Mouse (Mus musculus) heart, adult 2 months (tissue): ENCODE results near the gene Efcab6. TPM values are rescaled to one million over a fixed set of nuclear protein-coding genes. Genes with fewer than 3 reads are reported as not detected.

Source experiments
- DNase-seq, 2 experiments: peaks; one replicate each; pipeline ENCODE4 v3.0.0; 2021
- H3K27ac ChIP-seq: fragments of 200-600 bp; 2 replicates; pipeline ENCODE4 v1.8.1; 2022
- H3K27me3 ChIP-seq: fragments of 200-500 bp; 2 replicates; pipeline ENCODE4 v1.6.1; 2012; ENCODE audit warnings: mild to moderate bottlenecking, low read length, inconsistent platforms, mixed read lengths; ENCODE audit not compliant: control insufficient read depth, insufficient read depth
- H3K36me3 ChIP-seq: fragments of 200-500 bp; 2 replicates; pipeline ENCODE4 v1.6.1; 2012; ENCODE audit warnings: low read length, inconsistent platforms; ENCODE audit not compliant: control insufficient read depth, insufficient read depth
- H3K4me1 ChIP-seq: fragments of 200-500 bp; 2 replicates; pipeline ENCODE4 v1.6.1; 2011; ENCODE audit warnings: low read length; ENCODE audit not compliant: control insufficient read depth, insufficient read depth
- H3K4me3 ChIP-seq: fragments of 200-600 bp; 2 replicates; pipeline ENCODE4 v1.8.1; 2022
- H3K79me2 ChIP-seq: fragments of 200-500 bp; replicated peaks from 2 replicates; pipeline ENCODE4 v1.6.1; 2012; ENCODE audit warnings: mild to moderate bottlenecking, inconsistent platforms, low read length, moderate library complexity, mixed read lengths; ENCODE audit not compliant: control insufficient read depth, insufficient read depth
- H3K9ac ChIP-seq: fragments of 200-500 bp; 2 replicates; pipeline ENCODE4 v1.6.1; 2012; ENCODE audit warnings: low read depth, mild to moderate bottlenecking, control low read depth, inconsistent platforms, low read length, mixed read lengths
- CTCF ChIP-seq: fragments of 200-600 bp; IDR thresholded peaks from 2 replicates; pipeline ENCODE4 v1.8.1; 2022; ENCODE audit warnings: antibody characterized with exemption, mild to moderate bottlenecking, moderate library complexity
- EP300 ChIP-seq: fragments of 200-500 bp; IDR thresholded peaks from 2 replicates; pipeline ENCODE4 v1.6.1; 2011; ENCODE audit warnings: low read depth, low read length, control low read depth; ENCODE audit not compliant: insufficient read depth
- POLR2A ChIP-seq: fragments of 200-500 bp; IDR thresholded peaks from 2 replicates; pipeline ENCODE4 v1.6.1; 2011; ENCODE audit warnings: mild to moderate bottlenecking, low read depth, low read length, control low read depth; ENCODE audit not compliant: insufficient read depth
- WGBS: fragments of 180-500 bp; shearing (Covaris S2); methylation state at CpG from one replicate; pipeline ENCODE4 v1.1.7; 2018; 5-methylcytosine and 5-hydroxymethylcytosine counted together
- intact Hi-C: fragments of 180-260 bp; cut with DNase I; formaldehyde crosslinking; loops from one replicate; pipeline ENCODE4 v1.15.1; 2025
- polyA plus RNA-seq: library from polyadenylated mRNA; depleted of rRNA; stranded (reverse); fragments of >200 nt; gene quantifications from 2 replicates; pipeline ENCODE4 v1.2.3, GENCODE M21; 2012
- total RNA-seq, 2 experiments: library from RNA; stranded (reverse); gene quantifications; 2 replicates each; pipeline ENCODE4 v1.2.3; 2021

Gene Efcab6
- total and polyA plus RNA-seq, 3 experiments: 0.18 TPM; not detected in 2

GRCm38 (mm10) chr15:84004306-84004705 is 60.9 kb downstream of the Efcab6 start:
- Histone ChIP-seq H3K4me1 (no peaks in the 10 kb centered on the region), H3K27me3 (no peaks in the 10 kb centered on the region), H3K79me2 (no peaks in the 10 kb centered on the region), H3K27ac (no peak overlapping the region), H3K9ac (no peak overlapping the region), H3K4me3 (no peak overlapping the region), H3K36me3 (no peaks in the 10 kb centered on the region)
- intact Hi-C loops: no loop called here
- no peak for DNase-seq
- no peak for TF ChIP-seq CTCF
- TF ChIP-seq POLR2A: no peak
- TF ChIP-seq EP300: no peak
- WGBS: 76% methylated on average over 14 of the region's 14 CpGs

- no peak overlapping the region for H3K27ac ChIP-seq
- no peaks in the 10 kb centered on the region for H3K79me2 ChIP-seq
- no peak overlapping the region for H3K9ac ChIP-seq
- TF ChIP-seq POLR2A: no peak
- TF ChIP-seq EP300: no peak
- no peak for TF ChIP-seq CTCF
- DNase-seq: no peak
- WGBS: 58% methylated on average over 3 of the region's 3 CpGs
- no peaks in the 10 kb centered on the region for H3K4me1 ChIP-seq
- no peaks in the 10 kb centered on the region for H3K27me3 ChIP-seq
- intact Hi-C loops: no loop called here
- H3K36me3 ChIP-seq: no peaks in the 10 kb centered on the region
- no peak overlapping the region for H3K4me3 ChIP-seq
Observed at GRCm38 (mm10) chr15:83999071-83999470, 66.1 kb downstream of the Efcab6 start.

GRCm38 (mm10) chr15:83998586-83998985 is 66.6 kb downstream of the Efcab6 start:
- DNase-seq: no peak
- Histone ChIP-seq H3K36me3 (no peaks in the 10 kb centered on the region), H3K27ac (no peak overlapping the region), H3K4me1 (no peaks in the 10 kb centered on the region), H3K27me3 (no peaks in the 10 kb centered on the region), H3K79me2 (no peaks in the 10 kb centered on the region), H3K4me3 (no peak overlapping the region), H3K9ac (no peak overlapping the region)
- TF ChIP-seq POLR2A (no peak), CTCF (no peak), EP300 (no peak)
- 57% methylated on average over 7 of the region's 7 CpGs for WGBS
- intact Hi-C loops: no loop called here

GRCm38 (mm10) chr15:83998115-83998514 is 67.1 kb downstream of the Efcab6 start:
- no peak for TF ChIP-seq POLR2A
- TF ChIP-seq EP300: 0 out of 2 replicates have a peak, but pooled peaks have one; percentile 29
- no peak for TF ChIP-seq CTCF

GRCm38 (mm10) chr15:83997550-83997949 is 67.6 kb downstream of the Efcab6 start:
- no peak for TF ChIP-seq EP300
- no peak for TF ChIP-seq CTCF
- no peak for TF ChIP-seq POLR2A
- no peak overlapping the region for H3K27ac ChIP-seq
- 24% methylated on average over 4 of the region's 4 CpGs for WGBS
- H3K79me2 ChIP-seq: no peaks in the 10 kb centered on the region
- no peak overlapping the region for H3K4me3 ChIP-seq
- no peaks in the 10 kb centered on the region for H3K4me1 ChIP-seq
- DNase-seq: peak; percentile 30 to 35
- H3K9ac ChIP-seq: no peak overlapping the region
- H3K36me3 ChIP-seq: no peaks in the 10 kb centered on the region
- intact Hi-C loops: no loop called here
- 0 out of 2 replicates have a peak, but pooled peaks cover 2% of the 10 kb centered on the region for H3K27me3 ChIP-seq

More at GRCm38 (mm10) chr15:83998115-83998514, 67.1 kb downstream of the Efcab6 start:
- Histone ChIP-seq H3K4me1 (no peaks in the 10 kb centered on the region), H3K9ac (no peak overlapping the region), H3K4me3 (no peak overlapping the region), H3K27me3 (no peaks in the 10 kb centered on the region), H3K27ac (no peak overlapping the region), H3K79me2 (no peaks in the 10 kb centered on the region), H3K36me3 (no peaks in the 10 kb centered on the region)
- WGBS: 13% methylated on average over 19 of the region's 19 CpGs
- intact Hi-C loops: no loop called here
- peak in 1 of 2 experiments; percentile 41 for DNase-seq

- H3K4me3 ChIP-seq: no peak overlapping the region
- intact Hi-C loops: no loop called here
- WGBS: 70% methylated on average over 7 of the region's 7 CpGs
- TF ChIP-seq CTCF: no peak
- TF ChIP-seq EP300: no peak
- no peak for TF ChIP-seq POLR2A
- H3K4me1 ChIP-seq: no peaks in the 10 kb centered on the region
- no peaks in the 10 kb centered on the region for H3K36me3 ChIP-seq
- H3K27me3 ChIP-seq: peaks cover 2% of the 10 kb centered on the region; the same call in 1 of the 2 replicates
- DNase-seq: no peak
- no peak overlapping the region for H3K27ac ChIP-seq
- H3K9ac ChIP-seq: no peak overlapping the region
- H3K79me2 ChIP-seq: no peaks in the 10 kb centered on the region
Observed at GRCm38 (mm10) chr15:83996864-83997263, 68.3 kb downstream of the Efcab6 start.
